Mouse (Mus musculus): ENCODE measurements at regions not wholly inside any gene's neighbourhood (a gene's known extent, or its start where the extent isn't known, plus 50 kb on each side); places are given as distances from the start of the nearest gene placed in this dataset.

DNA sequence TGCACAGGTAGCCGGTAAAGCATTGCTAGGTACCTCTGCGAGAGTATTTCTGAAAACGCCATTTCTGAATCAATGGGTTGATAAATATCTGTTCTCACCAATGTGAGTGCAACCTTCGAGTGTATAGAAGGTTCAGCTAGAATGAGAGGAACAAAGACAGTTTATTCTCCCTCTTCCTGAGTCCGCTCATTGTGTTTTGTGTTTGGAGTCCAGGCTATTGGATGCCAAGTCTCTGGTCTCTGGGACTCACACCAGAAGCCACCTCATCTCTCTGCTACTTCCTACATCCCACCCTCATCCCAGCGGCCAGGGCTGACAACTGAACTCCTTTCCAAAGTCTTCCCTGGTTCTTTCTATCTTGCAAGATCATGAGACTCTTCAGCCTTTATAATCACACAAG, 62.7 kb downstream of the Lrrc30 start:
- DNase-seq (ENCODE audit: low spot score in 2 of 2): no peak

DNA sequence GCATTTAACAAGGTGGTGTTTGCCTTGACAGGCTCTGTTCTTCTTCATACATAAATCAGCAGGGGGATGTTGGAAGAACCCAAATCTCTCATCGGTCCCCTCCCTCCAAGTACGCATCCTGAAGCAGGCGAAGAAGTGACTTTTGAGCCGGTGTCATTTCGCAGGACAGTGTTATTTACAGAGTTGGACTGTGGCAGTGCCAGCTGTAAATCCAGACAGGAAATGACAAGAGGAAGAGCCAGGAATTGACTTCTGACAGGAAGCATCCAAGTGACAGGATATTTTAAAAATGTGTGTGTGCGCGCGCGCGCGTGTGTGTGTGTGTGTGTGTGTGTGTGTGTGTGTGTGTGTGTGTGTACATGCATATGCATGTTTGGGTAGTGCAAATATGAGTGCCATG, 66.3 kb downstream of the Lrrc30 start:
- DNase-seq (ENCODE audit: low spot score in 2 of 2): no peak

DNA sequence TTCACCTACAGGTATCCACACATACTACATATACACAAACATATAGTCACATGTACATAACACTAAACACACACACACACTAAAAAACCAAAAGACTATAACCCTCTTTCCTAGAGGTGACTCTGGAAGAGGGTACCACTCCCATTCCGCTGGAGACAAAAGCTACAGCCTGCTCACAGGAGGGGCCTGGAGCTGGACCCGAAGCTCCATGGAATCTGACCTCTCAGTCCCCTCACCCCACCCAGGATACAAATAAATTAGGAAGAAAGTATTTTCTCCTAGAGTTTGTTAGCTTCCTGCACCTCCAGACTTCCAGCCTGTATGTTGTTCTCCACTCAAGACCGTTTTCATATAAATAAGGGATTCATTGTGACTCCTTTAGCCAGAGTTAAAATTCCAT, 66.8 kb downstream of the Lrrc30 start:
- no peak for DNase-seq (ENCODE audit: low spot score in 2 of 2)

DNA sequence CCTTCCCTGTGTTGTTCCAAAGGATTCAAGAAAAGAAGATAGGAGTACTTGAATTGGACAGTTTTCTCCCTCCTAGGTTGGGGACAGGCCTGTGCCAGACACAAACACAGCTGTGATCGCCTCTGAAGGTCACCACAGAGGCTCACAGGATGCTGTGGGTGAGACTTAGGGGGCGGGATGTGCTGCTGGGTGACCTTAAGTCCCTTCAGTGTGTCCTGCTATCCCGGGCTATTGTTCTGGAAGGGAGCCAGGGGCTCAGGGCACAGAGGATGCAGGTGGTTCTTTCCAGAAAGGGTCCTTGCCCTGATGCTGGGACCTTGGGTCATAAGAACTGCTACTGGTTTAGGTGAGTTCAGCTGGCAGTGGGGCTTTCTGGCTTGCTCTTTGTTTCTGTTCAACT, 67.7 kb downstream of the Lrrc30 start:
- DNase-seq (ENCODE audit: low spot score in 2 of 2): no peak

- no peak for DNase-seq (ENCODE audit: low spot score in 2 of 2)
Observed at GRCm38 (mm10) chr17:67563036-67563435, 69.5 kb downstream of the Lrrc30 start.

GRCm38 (mm10) chr17:67561802-67562201, 70.7 kb downstream of the Lrrc30 start:
- DNase-seq (ENCODE audit: low spot score in 2 of 2): no peak

DNA sequence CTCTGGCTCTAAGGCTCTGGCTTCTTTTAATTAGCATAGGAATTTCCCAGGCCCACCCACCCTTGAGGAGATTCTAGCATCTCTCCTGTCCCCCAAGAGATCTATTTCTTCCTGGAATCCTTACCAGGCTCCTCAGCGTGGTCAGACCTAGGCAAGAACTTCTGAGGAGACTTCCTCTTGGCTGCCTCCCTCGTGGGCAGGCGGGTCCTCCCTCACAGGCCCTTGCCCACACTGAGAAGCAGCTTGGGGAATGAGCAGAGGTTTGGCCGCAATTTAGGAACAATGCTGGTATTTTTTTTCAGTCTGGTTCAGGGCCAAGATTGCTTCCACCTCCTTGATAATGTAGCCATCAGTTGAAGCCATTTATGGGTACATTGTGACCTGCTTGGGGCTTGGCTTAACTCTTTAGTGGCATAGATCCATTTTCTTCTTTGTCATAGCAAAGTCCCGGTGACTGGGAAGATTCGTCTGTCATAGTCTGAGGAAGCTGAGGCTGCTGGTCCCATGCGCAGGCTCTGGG, 75.1 kb downstream of the Lrrc30 start:
- no peak for DNase-seq (ENCODE audit: low spot score in 2 of 2)

- DNase-seq (ENCODE audit: low spot score in 2 of 2): no peak
Observed at GRCm38 (mm10) chr17:67552581-67553139, 79.9 kb downstream of the Lrrc30 start.

DNA sequence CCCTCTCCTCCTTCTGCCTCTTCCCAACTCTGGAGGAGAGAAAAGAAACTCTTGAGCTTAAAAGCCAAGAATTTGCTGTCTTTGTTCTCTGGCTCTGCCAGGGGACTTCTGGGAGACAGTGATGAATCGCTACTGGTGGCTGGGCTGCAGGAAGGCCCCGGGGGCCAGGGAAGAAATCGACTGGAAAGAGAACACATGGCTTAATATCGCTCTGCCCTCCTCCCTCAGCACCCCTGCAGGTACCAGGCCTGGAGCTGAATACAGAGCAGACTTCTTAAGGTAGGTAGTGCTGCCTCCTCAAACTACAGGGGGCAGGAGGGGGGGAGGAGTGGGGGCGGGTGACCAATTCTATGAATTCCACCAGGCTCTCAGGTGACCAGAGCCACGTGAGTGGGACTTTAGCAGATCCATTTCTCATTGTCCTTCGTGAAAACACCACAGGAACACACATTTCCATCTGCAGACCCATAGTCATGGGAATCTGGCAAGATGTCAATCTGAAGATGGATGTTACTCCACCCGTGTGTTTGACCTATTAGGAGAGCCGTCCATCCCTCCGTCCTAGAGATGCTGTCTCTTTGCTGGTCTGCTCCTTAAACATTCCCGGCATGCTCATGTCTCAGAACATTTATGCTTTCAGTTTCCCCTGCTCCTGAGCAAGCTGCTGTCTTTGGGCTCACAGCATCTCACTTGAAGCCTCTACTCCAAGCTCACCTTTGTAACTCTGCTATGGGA, 83.4 kb downstream of the Lrrc30 start:
- no peak for DNase-seq (ENCODE audit: low spot score in 2 of 2)

- DNase-seq (ENCODE audit: low spot score in 2 of 2): no peak
Observed at GRCm38 (mm10) chr17:67544410-67544809, 88.1 kb downstream of the Lrrc30 start.

GRCm38 (mm10) chr17:67532331-67532730, 100.2 kb downstream of the Lrrc30 start:
- no peak for DNase-seq (ENCODE audit: low spot score in 2 of 2)

DNA sequence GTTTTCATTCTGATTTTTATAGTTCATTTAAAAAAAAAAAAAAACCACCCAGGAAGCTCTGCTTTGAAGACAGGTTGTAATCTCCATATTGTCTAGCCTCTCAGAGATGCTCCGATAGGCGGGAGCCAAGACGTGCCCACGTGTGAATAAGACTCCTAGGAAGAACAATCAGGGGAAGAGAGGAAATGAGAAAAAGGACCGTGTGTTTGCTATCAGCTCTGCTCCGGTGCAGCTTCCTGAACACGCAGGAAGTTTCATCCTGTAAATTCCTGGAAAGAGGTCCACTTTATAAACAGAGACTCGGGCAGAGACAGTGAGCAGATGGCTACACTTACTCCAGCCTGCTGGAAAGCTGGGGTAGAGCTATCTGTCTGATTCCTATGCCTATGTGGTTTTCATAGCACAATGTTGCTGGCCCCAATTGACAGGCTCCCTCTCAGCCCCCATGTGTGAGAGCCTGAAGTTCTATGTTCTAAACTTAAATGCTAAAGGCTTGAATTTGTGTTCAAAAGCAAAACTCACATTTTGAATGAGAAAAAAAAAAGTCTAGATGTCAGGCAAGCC, 111.6 kb downstream of the Lrrc30 start:
- DNase-seq (ENCODE audit: low spot score in 2 of 2): no peak

DNA sequence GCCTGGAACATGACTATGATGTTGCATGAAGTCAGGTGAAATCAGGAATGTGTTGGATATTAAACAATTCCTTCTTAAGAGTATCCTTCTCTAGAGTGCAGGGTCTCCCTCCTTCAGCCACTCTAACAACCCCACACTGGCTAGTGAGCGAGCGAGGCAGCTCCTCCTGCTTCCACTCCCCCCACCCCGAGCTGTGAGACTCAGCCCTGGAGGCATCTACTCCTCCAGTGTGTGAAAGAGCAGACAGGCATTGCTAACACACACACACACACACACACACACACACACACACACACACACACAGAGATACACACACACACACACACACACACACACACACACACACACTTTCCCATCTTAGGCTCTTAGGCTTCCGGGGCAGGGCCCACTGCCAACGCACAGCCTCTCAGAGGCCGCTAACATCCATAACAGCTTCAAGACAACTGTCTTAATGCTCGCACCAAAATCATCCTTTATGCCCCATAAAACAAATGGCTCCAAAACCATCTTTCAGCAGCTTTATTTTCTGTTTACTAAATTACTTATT, 116.8 kb downstream of the Lrrc30 start:
- DNase-seq (ENCODE audit: low spot score in 2 of 2): no peak

- no peak for DNase-seq (ENCODE audit: low spot score in 2 of 2)
Observed at GRCm38 (mm10) chr17:67514387-67515241, 117.9 kb downstream of the Lrrc30 start.

DNA sequence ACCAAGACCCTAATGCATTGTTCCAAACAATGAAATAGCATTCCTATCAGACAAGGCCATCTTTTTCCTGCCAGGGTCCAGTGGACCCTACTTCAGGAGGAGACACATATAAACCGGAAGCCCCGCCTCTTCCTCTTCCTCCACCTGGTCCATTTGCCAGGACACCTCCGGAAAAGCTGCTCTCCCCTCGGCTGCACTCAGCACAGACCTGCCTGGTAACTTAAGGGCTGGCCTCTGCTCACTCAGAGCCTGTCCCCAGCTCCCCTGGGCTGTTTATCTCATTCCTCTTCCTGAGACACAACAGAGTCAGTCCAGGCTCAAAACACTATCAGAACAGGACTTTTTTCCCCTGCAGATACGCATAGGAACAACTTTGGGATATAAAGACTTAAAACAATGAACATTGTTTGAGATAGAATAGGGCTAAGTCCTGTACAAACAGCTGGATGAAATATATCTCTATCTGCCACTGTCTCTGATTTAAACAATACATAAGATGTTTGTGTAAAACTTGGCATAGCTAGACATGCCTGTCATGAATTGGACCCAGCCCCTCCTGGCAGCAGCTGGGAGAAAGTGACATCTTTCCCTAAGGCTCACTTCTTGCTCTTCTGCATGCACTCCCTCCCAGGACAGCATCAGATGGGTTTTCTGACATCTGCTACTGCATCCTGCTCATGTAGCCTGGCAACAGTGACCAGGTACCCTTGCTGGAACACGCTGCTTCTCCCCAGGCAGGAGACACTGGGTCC, 119.6 kb downstream of the Lrrc30 start:
- DNase-seq (ENCODE audit: low spot score in 2 of 2): no peak

DNA sequence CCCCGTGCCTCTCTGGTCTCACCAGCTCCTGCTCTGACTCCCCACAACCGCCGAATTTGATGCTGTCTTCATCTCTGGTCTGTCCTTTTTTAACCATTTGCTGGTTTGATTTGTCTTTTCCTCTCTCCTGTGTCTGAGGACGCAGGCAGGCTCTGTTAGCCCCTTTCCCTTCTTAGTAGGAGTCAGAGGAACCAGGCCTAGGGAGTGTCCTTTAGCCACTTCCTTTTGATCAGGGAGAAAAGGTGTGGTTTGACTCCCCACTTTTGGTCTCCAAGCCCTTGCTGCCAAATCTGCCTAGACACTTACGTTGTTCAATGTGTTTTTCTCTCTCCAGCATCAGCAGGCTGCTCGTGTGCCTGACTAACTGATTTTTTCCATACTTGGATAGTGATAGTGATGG, 120.5 kb downstream of the Lrrc30 start:
- no peak for DNase-seq (ENCODE audit: low spot score in 2 of 2)

DNA sequence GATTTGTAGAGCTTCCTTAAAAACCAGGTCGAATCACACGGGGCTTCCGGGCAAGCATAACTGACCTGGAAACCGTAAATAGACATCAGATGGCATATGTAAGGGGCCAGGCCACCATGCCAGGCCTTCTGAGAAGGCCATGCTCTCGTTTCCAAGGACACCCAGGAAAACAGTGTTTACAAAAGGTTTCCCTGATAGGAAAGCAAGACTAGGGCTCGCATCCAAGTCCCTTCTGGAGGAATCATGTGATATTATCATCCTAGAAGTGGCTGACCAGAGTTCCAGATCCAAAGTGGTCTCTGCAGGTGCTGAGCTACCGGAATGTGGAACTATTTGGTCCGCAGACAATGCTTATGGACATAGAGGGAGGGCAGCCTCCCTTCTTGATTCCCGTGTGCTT, 122.6 kb downstream of the Lrrc30 start:
- no peak for DNase-seq (ENCODE audit: low spot score in 2 of 2)

DNA sequence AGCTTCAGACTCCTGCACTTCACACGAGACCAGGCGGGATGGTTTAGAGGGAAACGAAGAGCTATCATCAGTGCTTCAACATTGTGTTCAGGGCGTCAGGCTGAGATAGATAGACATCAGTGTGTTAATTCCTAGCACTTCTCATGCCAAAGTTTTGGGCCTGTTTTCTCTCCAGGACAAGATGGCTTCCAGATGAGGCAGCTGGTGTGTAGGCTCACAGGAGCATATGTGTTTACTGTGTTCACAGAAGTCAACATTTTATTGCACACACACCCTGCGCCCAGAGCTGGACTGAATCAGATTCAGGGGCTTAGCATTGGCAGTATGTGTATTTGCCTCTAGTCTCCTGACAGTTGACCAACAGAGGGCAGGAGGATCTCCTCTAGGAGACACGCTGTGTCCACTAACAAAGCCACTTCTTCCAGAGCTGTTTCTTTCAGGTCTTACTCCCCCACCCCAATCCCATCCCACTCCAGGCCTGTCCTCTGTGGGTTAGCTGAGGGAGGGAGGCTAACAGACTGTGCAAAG, 123.4 kb downstream of the Lrrc30 start:
- no peak for DNase-seq (ENCODE audit: low spot score in 2 of 2)

- DNase-seq (ENCODE audit: low spot score in 2 of 2): no peak
Observed at GRCm38 (mm10) chr17:67508353-67508752, 124.2 kb downstream of the Lrrc30 start.

GRCm38 (mm10) chr17:67506466-67506865, 126.1 kb downstream of the Lrrc30 start:
- no peak for DNase-seq (ENCODE audit: low spot score in 2 of 2)
